Mouse (Mus musculus) cerebellum, adult 11 months (tissue): ENCODE data around the gene Asah2.
"Not testable (repeated sequence)": the region's sequence is repeated elsewhere in the genome, so short reads cannot be mapped to it uniquely, and the experiment has no call there.

ENCODE experiments used
- DNase-seq: peaks from one replicate; pipeline ENCODE4 v3.0.0; 2022

Gene Asah2

DNA sequence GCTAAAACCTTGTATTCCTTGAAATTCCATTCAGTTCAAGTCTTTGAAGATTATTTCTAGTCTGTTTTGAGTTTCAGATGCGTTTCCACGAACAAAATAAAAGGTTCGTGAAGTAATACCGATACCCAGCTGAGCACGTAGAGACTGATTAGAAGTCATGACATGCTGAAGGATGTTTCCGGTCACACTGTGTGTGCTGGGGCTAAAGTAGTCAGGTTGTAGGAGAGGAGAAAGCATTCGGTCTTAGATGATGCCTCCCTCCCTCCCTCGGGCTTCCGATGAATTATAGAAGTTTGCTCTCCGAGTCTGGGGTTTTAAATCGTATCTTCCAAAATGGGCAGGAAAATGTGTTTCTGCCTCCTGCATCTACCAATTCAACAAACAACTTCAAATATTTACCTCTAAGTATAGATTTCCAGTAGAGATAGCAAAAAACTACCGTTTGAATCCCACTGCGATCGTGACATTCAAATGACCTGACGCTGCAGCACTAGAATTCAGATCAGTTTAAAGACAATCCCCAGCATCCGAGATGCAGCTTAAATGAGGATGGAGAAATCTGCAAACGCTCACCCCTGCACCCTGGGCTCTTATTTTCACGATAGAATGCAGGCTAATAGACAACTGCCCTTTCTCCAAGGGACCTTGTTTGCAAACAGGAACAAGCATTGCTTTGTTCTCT is 5.6 kb downstream of the Asah2 start:
- DNase-seq: no peak

DNA sequence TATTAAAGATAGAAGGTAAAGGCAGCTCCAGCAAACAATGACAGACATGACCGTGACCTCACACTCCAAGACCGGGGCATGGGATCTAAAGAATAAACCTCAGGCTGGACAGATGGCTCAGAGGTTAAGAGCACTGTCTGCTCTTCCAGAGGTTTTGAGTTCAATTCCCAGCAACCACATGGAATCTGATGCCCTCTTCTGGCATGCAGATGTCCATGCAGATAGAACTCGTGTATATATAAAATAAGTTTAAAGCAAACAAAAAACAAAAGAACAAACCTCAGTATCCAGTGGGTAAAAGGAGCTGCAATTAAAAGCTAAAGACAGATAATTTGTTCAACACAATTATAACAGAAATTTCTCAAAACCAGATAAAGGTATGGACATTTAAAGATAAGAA is 9.4 kb downstream of the Asah2 start:
- DNase-seq: no peak

DNA sequence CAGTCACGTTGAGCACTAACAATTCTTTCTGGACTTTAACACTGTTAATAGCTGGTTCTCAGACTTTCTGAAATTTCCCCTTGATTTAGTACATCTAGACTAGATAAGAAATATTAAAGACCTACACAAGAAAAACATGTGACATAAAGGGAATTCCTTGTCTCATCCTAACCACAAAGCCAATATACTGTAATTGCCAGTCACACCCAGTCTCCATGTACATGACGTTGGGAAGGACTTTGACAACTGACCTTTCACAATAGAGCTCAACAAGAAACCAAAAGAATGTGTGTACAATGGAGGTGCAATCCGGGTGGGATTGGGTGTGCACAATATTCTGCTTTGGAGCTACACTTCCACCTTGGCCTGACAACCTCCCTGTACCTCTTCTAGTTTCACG is 15.7 kb downstream of the Asah2 start:
- no peak for DNase-seq

- DNase-seq: no peak
Observed at GRCm38 (mm10) chr19:32090804-32091203, 17.2 kb downstream of the Asah2 start.

DNA sequence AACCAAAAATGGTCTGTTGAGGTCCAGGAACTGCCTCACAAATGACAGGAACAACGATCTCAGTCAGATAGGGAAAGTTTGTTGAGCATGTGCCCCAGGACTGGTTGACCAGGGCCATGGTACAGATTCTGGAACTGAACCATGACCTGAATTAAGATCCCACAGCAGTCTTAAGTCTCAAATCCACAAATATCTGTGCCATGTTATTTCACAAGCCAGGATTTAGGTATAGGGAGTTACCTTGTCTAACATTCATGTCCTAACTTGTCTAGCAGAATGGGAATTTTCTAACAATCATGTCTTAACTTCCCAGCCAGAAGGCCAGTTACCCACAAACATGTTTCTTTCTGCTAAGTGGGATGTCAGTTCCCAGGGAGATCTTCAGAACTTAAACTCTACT is 19.4 kb downstream of the Asah2 start:
- DNase-seq: no peak

DNA sequence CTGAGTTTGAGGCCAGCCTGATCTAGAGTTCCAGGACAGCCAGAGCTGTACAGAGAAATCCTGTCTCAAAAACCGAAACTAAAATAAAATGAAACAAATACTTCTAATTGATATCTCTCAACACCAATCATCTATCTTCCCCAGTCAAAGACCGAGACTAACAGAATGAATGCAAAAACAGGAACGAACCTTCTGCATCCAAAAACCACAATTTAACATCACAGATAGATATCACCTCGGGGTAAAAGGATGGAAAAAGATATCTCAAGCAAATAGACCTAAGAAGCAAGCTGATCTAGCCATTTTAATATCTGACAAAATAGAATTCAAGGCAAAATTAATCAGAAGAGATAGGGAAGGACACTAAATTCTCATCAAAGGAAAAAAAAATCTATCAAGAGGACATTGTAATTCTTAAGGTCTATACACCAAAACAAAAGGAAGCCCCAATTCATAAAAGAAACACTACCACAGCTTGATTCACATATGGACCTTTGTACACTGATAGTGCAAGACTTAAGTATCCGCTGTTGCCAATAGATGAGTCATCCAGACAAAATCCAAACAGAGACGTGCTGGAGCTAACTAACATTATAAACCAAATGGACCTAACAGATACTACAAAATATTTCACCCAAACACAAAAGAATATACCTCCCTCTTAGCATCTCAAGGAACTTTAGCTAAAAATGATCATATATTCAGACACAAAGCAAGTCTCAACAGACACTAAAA is 20.1 kb downstream of the Asah2 start:
- DNase-seq: no peak

GRCm38 (mm10) chr19:32084813-32085212 is 23.2 kb downstream of the Asah2 start:
- DNase-seq: not testable (repeated sequence)

DNA sequence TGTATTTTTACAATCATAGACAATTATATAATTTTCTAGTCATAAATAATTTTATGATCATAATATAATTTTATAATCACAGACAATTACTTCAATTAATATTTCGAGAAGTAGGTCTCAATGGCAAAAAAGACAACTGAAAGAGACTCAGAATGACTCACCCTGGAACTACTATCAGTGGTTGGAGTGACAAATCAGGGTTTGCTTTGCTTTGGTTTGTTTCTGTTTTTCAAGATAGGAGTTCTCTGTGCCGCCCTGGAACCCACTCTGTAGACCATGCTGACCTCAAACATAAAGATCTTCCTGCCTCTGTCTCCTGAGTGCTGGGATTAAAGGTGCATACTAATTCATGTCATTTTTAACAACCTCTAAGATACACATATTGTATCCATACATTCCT is 37.7 kb downstream of the Asah2 start:
- no peak for DNase-seq

DNA sequence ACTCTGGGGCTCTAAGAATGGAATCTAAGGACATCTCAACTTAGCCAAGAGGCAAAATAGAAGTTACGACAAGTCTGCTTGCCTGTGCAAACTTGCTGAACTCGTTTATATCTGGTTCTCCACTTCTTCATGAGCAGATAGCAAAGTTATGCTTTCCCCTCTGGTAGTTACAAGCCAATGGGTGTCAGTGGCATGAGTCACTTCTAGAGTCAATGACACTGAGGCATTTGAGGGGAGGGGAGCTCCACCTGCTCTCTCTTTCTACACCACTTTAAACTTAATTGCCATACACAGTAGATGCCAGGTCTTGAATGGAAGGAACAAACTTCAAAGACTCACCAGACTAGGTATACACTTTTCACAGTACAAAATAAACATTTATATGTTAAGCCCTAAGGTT is 38.4 kb downstream of the Asah2 start:
- no peak for DNase-seq

- DNase-seq: no peak
Observed at GRCm38 (mm10) chr19:32067669-32068068, 40.3 kb downstream of the Asah2 start.

- no peak for DNase-seq
Observed at GRCm38 (mm10) chr19:32061294-32061693, 46.7 kb downstream of the Asah2 start.

DNA sequence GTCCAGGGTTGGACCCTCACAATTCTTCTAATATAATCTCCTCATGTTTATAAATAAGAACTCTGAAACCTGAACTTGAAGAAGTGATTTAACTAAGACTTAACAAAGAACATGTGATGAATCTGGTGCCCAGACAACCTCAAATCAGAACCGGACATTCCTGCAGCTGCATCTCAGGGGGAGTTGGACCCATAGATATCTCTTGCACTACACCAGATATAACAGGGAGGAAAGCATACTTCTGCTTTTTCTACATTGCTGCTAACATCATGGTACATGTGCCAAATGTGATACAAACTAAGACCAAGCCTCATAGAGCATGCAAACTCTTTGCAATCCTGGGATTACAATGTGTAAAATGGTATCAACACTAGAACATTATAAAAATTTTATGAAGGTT is 51.8 kb downstream of the Asah2 start:
- DNase-seq: no peak

GRCm38 (mm10) chr19:32055725-32056124 is 52.3 kb downstream of the Asah2 start:
- no peak for DNase-seq

DNA sequence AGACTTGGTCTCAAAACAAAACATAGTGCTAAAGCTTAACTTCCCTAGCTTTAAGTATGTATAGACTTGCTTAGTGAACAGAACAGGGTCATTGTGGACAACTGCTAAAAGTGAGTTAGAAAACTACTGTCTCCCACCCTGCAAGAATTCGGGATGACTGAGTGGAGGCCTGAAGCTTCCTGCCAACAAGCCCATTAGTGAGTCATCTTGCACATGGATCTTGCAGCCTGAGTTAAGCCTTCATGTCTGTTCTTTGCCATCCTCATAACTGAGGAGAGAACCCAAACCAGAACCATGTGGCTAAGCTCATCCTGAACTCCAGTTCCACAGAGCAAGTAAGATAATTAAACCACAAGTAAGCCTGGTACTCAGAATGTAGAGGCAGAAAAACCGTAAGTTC is 56.8 kb downstream of the Asah2 start:
- DNase-seq: no peak

GRCm38 (mm10) chr19:32032881-32033280 is 75.1 kb downstream of the Asah2 start:
- no peak for DNase-seq

DNA sequence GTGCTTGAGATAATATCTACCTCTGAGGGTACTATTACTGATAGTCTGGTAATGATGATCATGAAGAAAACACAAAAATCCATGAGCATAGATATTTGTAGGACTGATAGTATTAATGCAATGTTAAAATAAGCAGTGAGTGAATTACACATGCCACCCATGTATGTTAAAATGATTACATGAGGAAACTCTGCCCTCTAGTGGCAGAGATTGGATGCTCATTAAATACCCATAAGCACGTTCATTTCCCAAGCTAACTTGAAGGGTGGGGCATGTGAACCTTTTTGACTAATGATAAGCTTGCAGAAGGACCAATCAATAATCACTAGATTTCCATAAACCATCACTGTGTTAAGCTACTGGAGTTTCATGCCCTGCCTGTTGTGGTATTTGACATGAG is 77.6 kb downstream of the Asah2 start:
- DNase-seq: no peak

DNA sequence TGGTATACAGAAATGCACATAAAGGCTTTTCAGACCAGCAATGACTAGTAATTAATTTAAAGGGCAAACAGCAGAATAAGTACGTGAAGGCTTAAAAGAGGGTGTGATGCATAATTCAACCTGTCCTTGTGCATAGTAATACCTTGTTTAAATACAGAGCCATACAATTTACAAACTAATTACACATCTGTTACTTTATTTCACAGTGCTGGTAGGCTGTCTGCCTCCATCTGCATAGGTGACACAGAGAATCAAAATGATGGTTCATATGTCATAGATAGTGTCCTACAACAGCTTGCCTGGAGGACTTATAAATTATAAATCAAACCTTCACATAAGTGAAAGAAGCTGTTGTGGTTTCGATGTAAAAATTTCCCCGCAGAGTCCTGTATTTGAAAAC is 82.6 kb downstream of the Asah2 start:
- no peak for DNase-seq

- DNase-seq: no peak
Observed at GRCm38 (mm10) chr19:32019722-32020121, 88.3 kb downstream of the Asah2 start.

DNA sequence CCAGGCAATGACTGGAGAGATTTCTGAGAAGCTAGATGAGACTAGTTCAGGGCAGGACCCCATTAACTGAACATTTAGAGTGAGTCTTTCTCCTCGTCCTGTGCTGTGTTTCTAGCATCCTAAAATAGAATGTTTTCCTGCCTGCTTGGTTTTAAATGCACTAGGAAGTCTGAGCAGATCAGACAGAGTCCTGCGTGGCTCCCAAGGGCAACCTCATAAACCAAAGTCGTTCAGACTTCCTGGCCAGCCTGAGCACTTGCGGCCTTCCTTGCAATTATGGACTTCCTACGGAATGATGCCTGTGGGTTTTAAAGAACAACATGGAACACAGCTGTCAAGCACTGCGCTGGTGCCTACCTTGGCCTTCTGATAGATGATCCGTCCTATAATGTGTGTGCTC is 89.4 kb downstream of the Asah2 start:
- DNase-seq: no peak

GRCm38 (mm10) chr19:32018053-32018452 is 90.0 kb downstream of the Asah2 start:
- DNase-seq: no peak

- no peak for DNase-seq
Observed at GRCm38 (mm10) chr19:32002623-32003022, 105.4 kb downstream of the Asah2 start.

DNA sequence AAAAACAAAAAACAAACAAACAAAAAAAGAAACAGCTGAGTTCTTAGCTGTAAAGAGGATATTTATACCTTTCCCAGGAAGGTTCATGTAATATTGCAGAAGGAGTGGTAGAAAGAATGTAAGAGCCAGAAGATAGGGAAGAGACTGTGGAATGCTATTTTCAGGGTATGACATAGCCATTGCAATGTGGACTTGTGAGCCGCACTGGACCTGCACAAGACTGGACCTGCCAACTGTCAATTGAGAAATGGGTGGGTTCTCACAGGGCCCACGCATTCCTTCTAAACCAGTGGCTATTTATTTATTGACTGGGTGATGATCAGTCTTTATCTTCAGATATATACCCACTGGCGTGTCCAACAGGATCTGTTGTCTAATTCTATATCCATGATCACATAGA is 111.1 kb downstream of the Asah2 start:
- DNase-seq: no peak

GRCm38 (mm10) chr19:31991057-31991456 is 117.0 kb downstream of the Asah2 start:
- no peak for DNase-seq

GRCm38 (mm10) chr19:31975882-31976281 is 132.1 kb downstream of the Asah2 start:
- DNase-seq: no peak

GRCm38 (mm10) chr19:31971998-31972397 is 136.0 kb downstream of the Asah2 start:
- peak; percentile 62 for DNase-seq
